Mouse (Mus musculus) CD4-positive helper T cell, adult 2 months (primary cell): Measurements from ENCODE around the gene Gm14685.
"Not testable (repeated sequence)": the region's sequence is repeated elsewhere in the genome, so short reads cannot be mapped to it uniquely, and the experiment has no call there.

Experiments
- DNase-seq: peaks from one replicate; pipeline ENCODE4 v3.0.0-alpha.2; 2012; ENCODE audit warnings: low read depth, missing footprints, low spot score

The Gm14685 gene

DNA sequence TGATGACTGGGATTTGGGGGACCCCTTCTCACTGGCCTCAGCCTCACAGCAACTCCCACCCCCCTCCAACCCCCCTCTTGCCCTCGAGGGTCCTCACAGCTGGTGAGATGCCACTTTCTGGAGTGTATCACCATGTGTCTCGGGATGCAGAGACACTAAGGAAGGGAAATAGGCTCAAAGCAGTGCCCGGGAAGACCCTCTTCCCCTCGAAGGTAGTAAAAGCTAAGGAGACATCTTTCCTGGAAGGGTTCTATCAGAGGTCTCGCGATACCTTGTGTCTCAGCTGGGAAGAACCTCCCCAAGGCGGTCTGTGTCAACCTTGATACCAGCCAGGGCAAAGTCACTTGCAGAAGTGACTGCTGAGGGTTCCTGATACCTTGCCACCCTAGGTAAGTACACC lies at the start of gene Gm14685:
Gene Gm14685, plus strand, starts transcription at position 301 of the 400 bp plus-strand sequence.
- DNase-seq, result not testable (repeated sequence)

DNA sequence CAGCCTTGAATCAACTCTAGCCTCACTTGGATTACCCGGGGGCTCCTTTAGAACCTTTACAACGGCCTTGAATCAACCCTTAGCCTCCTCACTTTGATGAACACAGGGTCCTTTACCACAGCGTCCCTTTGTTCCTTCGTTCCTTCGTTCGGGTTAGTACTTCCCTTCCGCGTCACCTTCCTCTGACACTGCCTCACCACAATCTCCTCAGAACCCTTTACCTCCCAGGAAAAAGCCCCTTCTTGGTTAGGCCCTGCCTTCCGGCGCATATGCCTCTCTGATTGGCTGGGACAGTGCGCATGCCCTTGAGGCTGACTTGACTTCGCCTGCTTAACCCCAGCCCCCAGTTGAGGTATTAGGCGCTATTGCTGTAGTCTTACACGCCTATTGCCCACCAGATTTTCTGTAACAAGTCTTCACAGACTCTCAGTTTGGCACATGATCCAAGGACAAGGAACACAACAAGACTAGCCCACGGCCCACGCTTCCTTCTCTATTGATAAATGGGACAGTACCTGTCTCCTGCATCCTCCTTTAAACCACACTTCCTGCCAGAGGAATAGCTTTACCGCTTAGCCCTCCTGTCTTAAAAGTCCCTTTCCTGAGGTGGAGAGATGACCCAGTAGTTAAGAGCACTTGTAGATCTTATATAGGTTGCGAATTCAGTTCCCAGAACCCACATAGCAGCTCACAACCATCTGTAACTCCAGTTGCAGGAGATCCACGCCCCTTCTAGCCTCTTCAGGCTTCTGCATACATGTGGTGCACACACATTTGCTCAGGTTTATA lies 34.4 kb upstream of the Gm14685 start, which contains the start of gene Xlr4a:
Gene Xlr4a, minus strand, starts transcription at position 212 of the 789 bp plus-strand sequence.
- DNase-seq, result peak; percentile 75

DNA sequence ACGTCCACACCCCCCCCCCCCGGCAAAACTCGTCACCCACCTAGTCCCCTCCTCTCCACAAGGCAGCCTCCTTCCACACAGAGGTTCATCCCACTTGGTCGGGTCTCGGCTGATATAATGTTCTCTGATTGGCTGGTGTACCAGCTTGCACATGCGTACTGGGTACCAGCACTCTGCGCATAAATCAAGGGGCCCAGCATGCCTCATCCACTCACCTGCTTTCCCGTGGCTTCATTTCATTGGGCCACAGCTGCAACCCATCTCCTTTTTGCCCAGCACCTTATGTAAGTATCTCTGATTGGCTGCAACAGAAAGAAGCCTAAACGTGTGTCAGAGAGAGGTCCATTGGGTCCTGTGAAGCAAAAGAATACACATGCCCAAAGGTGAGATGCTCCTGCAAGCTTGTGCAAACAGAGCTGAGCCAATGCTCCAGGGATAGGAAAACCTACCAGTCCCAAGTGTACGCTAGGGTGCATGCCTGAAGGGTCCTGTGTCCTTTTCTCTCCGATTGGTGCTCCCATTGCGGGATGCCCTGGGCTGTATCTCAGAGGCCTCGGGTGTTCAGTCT lies 19.8 kb upstream of the Gm14685 start, which contains the start of gene Xlr3a:
Gene Xlr3a, minus strand, starts transcription at position 155 of the 568 bp plus-strand sequence.
- peak; percentile 2 for DNase-seq

DNA sequence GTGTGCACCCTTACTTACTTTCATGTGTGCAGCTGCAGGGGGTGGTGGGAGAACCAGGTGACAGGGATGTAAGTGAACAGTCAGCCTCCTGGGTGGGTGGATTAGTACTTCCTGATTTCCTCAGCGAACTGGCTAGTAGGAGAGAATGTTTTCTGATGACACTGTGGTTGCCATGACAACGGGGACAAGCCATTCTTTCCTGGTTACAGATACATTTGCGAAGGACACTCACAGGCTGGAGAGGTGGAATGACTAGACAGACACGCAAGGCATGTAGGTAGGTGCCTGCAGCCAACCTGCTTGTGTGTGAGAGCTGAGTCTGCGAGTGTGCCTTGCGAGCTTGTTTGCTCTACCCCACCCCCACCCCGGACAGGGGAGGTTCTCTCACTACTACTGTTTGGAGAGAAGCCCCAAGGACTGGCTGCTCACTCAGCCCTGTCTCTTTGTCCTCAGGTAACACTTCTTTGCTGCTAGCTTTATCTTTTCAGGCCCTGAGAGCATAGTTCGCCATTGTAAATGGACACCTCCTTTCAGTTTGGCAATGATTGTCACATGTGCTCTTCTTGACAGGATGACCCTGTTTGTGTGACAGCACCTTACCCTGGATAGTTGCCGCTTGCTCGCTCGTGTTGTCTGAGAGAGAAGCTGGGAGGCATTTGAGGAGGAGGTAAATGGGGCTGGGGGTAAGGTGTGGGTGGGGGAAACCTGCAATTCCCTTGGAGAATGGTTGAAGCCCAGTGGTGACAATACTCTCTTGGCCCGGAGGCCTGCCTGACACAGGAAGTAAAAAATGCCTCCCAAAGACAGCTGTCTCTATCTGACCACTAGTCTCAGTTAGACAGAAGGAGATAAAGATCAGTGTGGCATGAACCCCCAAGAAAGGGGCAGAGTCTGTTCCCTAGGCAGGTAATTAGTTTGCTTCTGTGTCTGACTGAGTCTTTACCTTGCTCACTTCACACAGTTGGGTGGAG lies 6.3 kb downstream of the Gm14685 start:
- not testable (repeated sequence) for DNase-seq

DNA sequence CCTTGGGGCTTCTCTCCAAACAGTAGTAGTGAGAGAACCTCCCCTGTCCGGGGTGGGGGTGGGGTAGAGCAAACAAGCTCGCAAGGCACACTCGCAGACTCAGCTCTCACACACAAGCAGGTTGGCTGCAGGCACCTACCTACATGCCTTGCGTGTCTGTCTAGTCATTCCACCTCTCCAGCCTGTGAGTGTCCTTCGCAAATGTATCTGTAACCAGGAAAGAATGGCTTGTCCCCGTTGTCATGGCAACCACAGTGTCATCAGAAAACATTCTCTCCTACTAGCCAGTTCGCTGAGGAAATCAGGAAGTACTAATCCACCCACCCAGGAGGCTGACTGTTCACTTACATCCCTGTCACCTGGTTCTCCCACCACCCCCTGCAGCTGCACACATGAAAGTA lies 26.4 kb downstream of the Gm14685 start:
- DNase-seq, result not testable (repeated sequence)

DNA sequence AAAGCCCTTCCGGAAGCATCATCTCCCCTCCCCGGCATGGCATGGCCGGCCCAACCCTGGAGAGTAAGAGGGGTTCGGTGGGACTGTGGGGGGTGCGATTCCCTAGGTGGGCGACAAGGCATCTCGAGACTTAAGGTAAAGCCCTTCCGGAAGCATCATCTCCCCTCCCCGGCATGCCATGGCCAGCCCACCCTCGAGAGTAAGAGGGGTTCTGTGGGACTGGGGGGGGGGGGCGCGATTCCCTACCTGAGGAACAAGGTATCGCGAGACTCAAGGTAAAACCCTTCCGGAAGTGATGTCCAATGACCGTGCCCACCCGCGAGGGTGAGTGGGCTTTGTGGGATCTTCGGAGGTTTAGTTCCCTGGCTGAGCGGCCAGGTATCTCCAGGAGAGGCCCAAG lies 31.6 kb downstream of the Gm14685 start, which contains the start of gene Xlr5b:
Gene Xlr5b, plus strand, starts transcription at position 301 of the 400 bp plus-strand sequence.
- DNase-seq, result not testable (repeated sequence)

DNA sequence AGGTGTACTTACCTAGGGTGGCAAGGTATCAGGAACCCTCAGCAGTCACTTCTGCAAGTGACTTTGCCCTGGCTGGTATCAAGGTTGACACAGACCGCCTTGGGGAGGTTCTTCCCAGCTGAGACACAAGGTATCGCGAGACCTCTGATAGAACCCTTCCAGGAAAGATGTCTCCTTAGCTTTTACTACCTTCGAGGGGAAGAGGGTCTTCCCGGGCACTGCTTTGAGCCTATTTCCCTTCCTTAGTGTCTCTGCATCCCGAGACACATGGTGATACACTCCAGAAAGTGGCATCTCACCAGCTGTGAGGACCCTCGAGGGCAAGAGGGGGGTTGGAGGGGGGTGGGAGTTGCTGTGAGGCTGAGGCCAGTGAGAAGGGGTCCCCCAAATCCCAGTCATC lies 32.5 kb downstream of the Gm14685 start, which contains the start of gene DXBay18:
Gene DXBay18, minus strand, starts transcription at position 101 of the 400 bp plus-strand sequence.
- DNase-seq, result not testable (repeated sequence)

DNA sequence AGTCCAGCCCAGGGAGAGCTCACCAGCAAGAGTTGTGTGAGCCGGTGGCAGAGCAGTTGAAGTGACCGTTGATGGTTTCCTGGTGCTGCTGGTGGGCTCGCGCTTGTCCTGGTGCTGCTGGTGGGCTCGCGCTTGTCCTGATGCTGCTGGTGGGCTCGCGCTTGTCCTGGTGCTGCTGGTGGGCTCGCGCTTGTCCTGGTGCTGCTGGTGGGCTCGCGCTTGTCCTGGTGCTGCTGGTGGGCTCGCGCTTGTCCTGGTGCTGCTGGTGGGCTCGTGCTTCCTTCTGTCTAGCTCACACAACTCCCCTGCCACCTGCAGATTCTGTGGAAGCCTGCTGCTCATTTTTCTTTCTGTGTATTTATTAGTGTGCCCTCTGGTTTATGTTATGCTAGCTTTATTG lies 60.0 kb downstream of the Gm14685 start, which contains the start of gene Spin2d:
Gene Spin2d, minus strand, starts transcription at position 101 of the 400 bp plus-strand sequence.
- not testable (repeated sequence) for DNase-seq
